Mouse (Mus musculus) forebrain, embryonic 12.5 days (tissue): ENCODE results near the gene Gtf2ird2. TPM values are rescaled to one million over a fixed set of nuclear protein-coding genes. Genes with fewer than 3 reads are reported as not detected.

Source experiments
- ATAC-seq: fragments of 200-750 bp; cut with Nextera tagmentation; 2 replicates; pipeline ENCODE4 v1.8.0; 2017; ENCODE audit warnings: moderate TSS enrichment; ENCODE audit not compliant: low FRiP score
- H3K27ac ChIP-seq: fragments of 300-500 bp; sonication (generic); 2 replicates; pipeline ENCODE4 v1.5.1; 2016; ENCODE audit warnings: mild to moderate bottlenecking
- H3K27me3 ChIP-seq: fragments of 300-500 bp; sonication (generic); 2 replicates; pipeline ENCODE4 v1.6.1; 2016; ENCODE audit warnings: mild to moderate bottlenecking
- H3K36me3 ChIP-seq: fragments of 300-500 bp; sonication (generic); replicated peaks from 2 replicates; pipeline ENCODE4 v1.6.1; 2016; ENCODE audit warnings: mild to moderate bottlenecking
- H3K4me1 ChIP-seq: fragments of 300-500 bp; sonication (generic); 2 replicates; pipeline ENCODE4 v1.6.1; 2016
- H3K4me2 ChIP-seq: fragments of 300-500 bp; sonication (generic); 2 replicates; pipeline ENCODE4 v1.6.1; 2016; ENCODE audit warnings: mild to moderate bottlenecking, moderate library complexity
- H3K4me3 ChIP-seq: fragments of 300-500 bp; sonication (generic); replicated peaks from 2 replicates; pipeline ENCODE4 v1.5.1; 2016; ENCODE audit warnings: mild to moderate bottlenecking
- H3K9ac ChIP-seq: fragments of 300-500 bp; sonication (generic); 2 replicates; pipeline ENCODE4 v1.6.1; 2016; ENCODE audit warnings: mild to moderate bottlenecking
- H3K9me3 ChIP-seq: fragments of 300-500 bp; sonication (generic); 2 replicates; pipeline ENCODE4 v1.6.1; 2016
- WGBS: fragments of 180-500 bp; shearing (Covaris S2); methylation state at CpG from one replicate; pipeline ENCODE4 v1.1.7; 2016; 5-methylcytosine and 5-hydroxymethylcytosine counted together
- polyA plus RNA-seq: library from polyadenylated mRNA; unstranded; fragments of >200 nt; fragmentation: Nextera tagmentation; extraction: Ambion mirVana; gene quantifications from 2 replicates; pipeline ENCODE4 v1.2.1, GENCODE M21; 2016

The Gtf2ird2 gene
- 11.6 and 12.4 TPM in 2 replicates for polyA plus RNA-seq

DNA sequence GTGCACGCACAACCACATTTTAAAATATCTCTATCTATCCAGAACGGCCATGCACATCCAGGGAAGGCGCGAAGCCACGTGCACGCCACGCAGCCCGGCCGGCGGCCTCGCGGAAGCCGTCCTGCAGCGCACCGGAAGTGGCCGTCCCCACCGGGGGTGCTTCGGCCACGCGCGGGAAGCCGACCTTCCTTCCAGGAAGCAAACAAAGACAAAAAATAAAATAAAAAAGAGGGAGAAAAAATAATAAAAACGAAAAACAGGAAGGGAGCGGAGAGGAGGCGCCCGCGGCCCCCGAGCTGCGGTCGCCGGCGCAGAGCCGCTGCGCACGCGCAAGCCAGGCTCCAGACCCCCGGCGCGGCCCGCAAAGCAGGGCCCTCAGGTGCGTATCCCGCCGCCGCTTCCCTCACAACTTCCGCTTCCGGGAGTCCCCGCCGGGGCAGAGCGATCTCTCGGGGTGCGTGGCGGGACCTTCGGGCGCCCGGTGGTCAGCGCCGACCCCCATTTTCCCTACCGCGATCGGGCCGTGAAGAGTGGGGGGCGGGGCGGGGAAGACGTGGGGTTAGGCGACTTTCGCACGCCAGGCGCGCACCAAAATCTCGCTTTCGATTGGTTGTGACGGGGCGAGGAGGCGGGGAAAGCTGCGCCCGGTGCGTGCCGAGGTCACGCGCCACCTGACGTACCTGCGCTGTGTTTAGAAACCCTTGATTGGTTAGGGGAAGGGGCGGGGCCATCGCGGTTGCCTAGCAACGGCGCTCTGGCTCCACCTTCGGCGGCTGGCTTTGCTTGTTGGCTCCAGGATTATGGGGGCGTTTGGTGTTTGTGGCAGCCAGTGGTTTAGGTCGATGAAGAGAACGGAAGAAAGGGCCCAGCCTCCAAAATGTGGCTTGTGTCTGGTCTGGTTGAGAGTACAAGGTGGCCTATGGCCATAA lies at the start of gene Gtf2ird2:
Gene Gtf2ird2, plus strand, starts transcription at position 140 of the 929 bp plus-strand sequence.
- Histone ChIP-seq H3K27me3 (no peaks in the 10 kb centered on the region), H3K4me2 (peak within 1 kb of the TSS; percentile 83), H3K4me1 (peaks cover 18% of the 10 kb centered on the region), H3K9me3 (no peaks in the 10 kb centered on the region), H3K4me3 (peak within 1 kb of the TSS; percentile 72), H3K27ac (peak within 1 kb of the TSS; percentile 95), H3K9ac (peak within 1 kb of the TSS; percentile 83), H3K36me3 (no peaks in the 10 kb centered on the region)
- WGBS = under 1% methylated on average over 88 of the region's 92 CpGs
- ATAC-seq = peak; percentile 95

DNA sequence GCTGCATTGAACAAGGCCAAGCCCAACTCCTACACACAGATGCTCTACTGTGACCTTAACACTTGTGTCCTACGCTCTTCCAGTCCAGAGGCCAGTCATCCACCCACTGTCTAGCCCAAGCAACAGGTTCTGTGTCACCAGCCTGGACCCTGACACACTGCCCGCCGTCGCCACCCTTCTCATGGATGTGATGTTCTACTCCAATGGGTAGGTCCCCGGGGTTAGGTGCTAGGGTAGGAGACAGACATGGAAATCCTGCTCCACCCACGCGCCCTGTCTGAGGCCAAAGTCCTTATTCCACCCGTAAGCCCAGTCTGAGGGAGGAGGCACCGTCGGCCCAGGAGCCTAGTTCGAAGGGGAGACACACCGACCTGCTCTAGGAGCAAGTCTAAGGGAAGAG lies 47.8 kb upstream of the Gtf2ird2 start:
- no peak overlapping the region for H3K4me3 ChIP-seq
- peaks cover 8% of the 10 kb centered on the region for H3K4me1 ChIP-seq
- no peak for ATAC-seq
- whole genome bisulfite sequencing = 96% methylated on average over 12 of the region's 12 CpGs
- H3K36me3 ChIP-seq = peaks cover 75% of the 10 kb centered on the region
- no peaks in the 10 kb centered on the region for H3K27me3 ChIP-seq
- H3K4me2 ChIP-seq = no peak overlapping the region
- H3K9me3 ChIP-seq = no peaks in the 10 kb centered on the region
- H3K9ac ChIP-seq = no peak overlapping the region
- no peak overlapping the region for H3K27ac ChIP-seq

DNA sequence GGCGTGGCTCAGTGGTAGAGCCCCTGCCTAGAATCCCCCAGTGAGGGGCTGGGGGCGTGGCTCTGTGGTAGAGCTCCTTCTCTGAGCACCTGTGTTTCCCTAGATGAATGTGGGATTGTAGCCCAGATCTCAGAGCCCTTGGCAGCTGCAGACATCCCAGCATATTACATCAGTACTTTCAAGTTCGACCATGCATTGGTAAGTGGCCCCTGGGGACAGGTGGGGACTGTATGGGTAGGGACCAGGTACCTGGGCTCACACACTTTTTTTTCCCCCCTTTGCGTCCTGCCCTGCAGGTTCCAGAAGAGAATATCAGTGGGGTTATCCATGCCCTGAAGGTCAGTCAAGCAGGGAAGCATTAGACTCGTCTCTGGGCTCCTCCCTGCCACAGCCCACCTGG lies 45.9 kb upstream of the Gtf2ird2 start:
- Histone ChIP-seq H3K9me3 (no peaks in the 10 kb centered on the region), H3K27me3 (no peaks in the 10 kb centered on the region), H3K4me1 (no peaks in the 10 kb centered on the region), H3K36me3 (peaks cover 81% of the 10 kb centered on the region), H3K9ac (no peak overlapping the region), H3K4me3 (no peak overlapping the region), H3K4me2 (no peak overlapping the region), H3K27ac (no peak overlapping the region)
- no peak for ATAC-seq
- WGBS = 84% methylated on average over 5 of the region's 5 CpGs

DNA sequence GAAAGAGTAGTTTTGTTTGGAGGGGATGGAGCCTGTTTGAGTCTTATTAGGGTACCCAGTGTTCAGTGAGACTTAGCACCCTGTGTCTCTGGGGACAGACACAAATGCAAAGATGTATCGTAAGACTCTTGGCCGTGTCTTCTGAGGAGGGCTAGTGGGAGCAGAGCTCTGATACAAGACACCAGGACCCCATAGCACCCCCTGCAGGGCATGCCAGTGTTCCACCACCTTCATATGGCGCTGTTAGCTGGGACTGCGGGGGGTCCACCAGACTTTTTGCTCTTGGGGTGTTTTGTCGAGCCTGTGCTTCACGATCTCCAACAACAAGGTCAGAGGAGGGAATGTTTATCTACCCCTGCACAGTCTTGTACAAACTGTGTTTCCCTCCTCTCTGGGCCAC lies 44.4 kb upstream of the Gtf2ird2 start:
- Histone ChIP-seq H3K27me3 (no peaks in the 10 kb centered on the region), H3K27ac (no peak overlapping the region), H3K9me3 (no peaks in the 10 kb centered on the region), H3K9ac (no peak overlapping the region), H3K4me3 (no peak overlapping the region), H3K4me2 (no peak overlapping the region), H3K36me3 (peaks cover 74% of the 10 kb centered on the region), H3K4me1 (no peaks in the 10 kb centered on the region)
- 90% methylated on average over 6 of the region's 6 CpGs for WGBS
- no peak for ATAC-seq

DNA sequence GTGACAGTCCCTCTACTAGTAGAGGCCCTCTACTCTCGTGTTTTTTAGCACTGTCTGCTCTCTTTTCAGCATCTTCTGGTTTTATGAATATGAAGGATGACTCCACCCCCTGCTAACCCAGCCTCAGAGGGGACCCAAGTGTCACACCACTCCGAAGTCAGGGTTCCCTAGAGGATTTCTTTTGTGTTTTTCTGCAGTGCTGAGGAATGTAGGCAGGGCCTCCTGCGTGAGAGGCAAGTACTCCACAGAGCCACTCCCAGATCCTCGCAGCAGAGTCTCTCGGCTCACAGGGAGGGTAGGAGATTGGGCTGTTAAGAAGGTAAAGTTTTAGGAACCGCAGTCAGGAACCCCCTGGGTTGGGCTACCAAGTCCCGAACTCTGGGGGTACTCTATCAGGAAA lies 42.6 kb upstream of the Gtf2ird2 start:
- H3K4me3 ChIP-seq = no peak overlapping the region
- H3K27ac ChIP-seq = no peak overlapping the region
- WGBS = 79% methylated on average over 7 of the region's 7 CpGs
- no peaks in the 10 kb centered on the region for H3K4me1 ChIP-seq
- H3K9me3 ChIP-seq = no peaks in the 10 kb centered on the region
- H3K9ac ChIP-seq = no peak overlapping the region
- ATAC-seq = no peak
- H3K27me3 ChIP-seq = no peaks in the 10 kb centered on the region
- H3K4me2 ChIP-seq = no peak overlapping the region
- peaks cover 63% of the 10 kb centered on the region for H3K36me3 ChIP-seq

DNA sequence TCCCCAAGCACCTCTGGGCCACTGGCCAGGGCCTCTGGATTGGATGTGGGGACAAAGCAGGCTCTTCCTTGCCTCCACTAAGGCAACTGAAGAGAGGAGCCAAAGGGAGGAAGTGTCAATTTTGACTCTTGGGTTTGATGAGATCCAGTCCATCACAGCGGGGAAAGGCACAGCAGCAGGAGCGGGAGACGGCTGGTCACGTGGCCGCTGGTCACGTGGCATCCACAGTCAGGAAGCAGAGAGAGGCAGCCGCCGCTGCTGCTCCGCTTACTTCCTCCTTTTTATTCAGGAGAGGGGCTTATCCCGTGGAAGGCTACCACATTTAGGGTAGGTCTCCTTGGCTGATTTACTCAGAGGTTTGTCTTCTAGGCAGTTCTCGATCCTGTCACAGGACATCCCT lies 41.4 kb upstream of the Gtf2ird2 start:
- H3K9me3 ChIP-seq = no peaks in the 10 kb centered on the region
- H3K4me3 ChIP-seq = no peak overlapping the region
- no peaks in the 10 kb centered on the region for H3K4me1 ChIP-seq
- no peak overlapping the region for H3K4me2 ChIP-seq
- no peak for ATAC-seq
- WGBS = 85% methylated on average over 11 of the region's 11 CpGs
- no peak overlapping the region for H3K9ac ChIP-seq
- H3K36me3 ChIP-seq = peaks cover 52% of the 10 kb centered on the region
- H3K27me3 ChIP-seq = no peaks in the 10 kb centered on the region
- no peak overlapping the region for H3K27ac ChIP-seq

DNA sequence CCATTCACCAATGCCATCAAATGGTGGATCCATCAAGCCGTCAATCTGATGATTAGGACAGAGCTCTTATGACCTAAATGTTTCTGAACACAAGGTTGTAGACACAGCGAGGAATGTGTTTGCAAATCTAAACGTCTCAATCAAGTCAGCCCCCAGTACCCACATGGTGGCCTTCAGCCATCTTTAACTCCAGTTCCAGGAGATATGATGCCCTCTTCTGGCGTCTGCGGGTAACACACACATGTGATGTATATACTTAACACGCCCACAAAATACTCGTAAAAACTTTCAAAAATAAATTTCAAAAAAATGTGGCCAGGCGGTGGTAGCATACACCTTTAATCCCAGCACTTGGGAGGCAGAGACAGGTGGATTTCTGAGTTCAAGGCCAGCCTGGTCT lies 38.8 kb upstream of the Gtf2ird2 start:
- Histone ChIP-seq H3K4me2 (no peak overlapping the region), H3K27me3 (no peaks in the 10 kb centered on the region), H3K4me3 (no peak overlapping the region), H3K4me1 (no peaks in the 10 kb centered on the region), H3K36me3 (peaks cover 57% of the 10 kb centered on the region), H3K27ac (no peak overlapping the region), H3K9ac (no peak overlapping the region), H3K9me3 (no peaks in the 10 kb centered on the region)
- WGBS = 95% methylated on average over 8 of the region's 8 CpGs
- no peak for ATAC-seq

DNA sequence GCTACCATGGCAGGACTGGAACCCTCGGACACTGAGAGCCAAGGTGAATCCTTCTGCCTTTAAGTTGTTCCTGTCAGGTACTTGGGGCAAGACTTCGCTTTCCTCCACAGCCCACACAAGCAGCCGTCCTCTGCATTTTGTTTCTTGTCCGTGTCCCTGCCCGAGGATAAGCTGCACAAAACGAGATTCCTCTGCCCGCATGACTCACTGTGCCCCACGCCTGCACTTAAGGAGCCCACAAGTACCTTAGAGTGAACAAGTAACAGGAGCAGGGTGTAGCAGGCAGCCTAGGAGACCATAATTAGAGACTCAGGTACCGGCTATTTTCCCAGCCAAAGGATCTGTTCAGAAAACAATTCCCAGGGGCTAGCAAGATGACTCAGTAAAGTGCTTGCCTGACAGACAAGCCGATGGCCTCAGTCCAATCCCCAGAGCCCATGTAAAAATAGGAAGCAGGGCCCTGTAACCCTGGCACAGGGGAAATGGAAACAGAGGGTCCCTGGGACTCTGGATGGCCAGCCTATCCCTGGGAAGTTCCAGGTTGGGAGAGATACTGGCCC lies 36.5 kb upstream of the Gtf2ird2 start:
- H3K27me3 ChIP-seq = no peaks in the 10 kb centered on the region
- 93% methylated on average over 10 of the region's 10 CpGs for WGBS
- H3K4me3 ChIP-seq = no peak overlapping the region
- no peaks in the 10 kb centered on the region for H3K9me3 ChIP-seq
- H3K36me3 ChIP-seq = peaks cover 61% of the 10 kb centered on the region
- H3K4me1 ChIP-seq = no peaks in the 10 kb centered on the region
- no peak overlapping the region for H3K27ac ChIP-seq
- H3K4me2 ChIP-seq = no peak overlapping the region
- no peak overlapping the region for H3K9ac ChIP-seq
- ATAC-seq = no peak

DNA sequence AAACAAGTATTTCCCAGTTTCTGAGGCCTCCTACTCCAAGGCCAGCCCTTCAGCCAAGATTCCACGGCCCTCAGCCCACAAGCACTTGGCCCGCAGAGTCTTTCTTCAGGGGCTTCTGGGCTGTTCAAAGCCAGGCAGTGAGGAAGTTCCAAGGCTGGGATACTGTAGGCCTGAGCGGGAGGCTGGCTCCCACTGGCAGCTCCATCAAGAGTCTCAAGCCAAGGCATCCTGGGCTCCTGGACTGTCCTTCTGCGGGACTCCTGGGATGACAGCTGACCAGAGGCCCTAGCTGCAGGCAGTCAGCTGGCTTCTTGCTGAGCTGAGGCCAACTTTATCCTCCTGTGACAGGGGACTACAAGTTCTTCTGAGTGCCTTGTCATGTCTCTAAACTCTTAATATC lies 35.7 kb upstream of the Gtf2ird2 start:
- Histone ChIP-seq H3K4me2 (no peak overlapping the region), H3K9me3 (no peaks in the 10 kb centered on the region), H3K36me3 (peaks cover 64% of the 10 kb centered on the region)

DNA sequence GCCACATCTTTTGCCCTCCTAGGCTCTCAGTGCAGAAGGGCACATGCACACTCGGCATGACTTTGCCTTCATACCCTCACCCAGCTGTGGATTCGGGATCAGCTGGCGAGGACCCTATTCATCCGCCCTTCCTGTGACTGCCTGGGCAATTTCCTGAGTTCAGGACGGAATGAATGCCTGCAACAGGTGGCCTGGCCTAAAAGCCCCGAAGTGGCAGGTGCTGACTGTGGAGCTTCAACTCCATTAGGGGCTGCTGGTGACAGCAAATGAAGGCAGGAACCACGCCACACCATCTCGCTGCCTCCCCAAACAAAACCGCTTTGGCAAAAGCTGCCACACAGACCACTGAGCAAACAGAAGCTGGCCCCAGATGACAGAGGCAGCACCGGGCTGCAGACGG lies 31.9 kb upstream of the Gtf2ird2 start:
- Histone ChIP-seq H3K9ac (no peak overlapping the region), H3K9me3 (no peaks in the 10 kb centered on the region), H3K4me3 (no peak overlapping the region), H3K4me1 (no peaks in the 10 kb centered on the region), H3K36me3 (peaks cover 86% of the 10 kb centered on the region), H3K27ac (no peak overlapping the region), H3K27me3 (no peaks in the 10 kb centered on the region), H3K4me2 (no peak overlapping the region)
- no peak for ATAC-seq
- 90% methylated on average over 11 of the region's 11 CpGs for WGBS

More for the DNA sequence above, 35.7 kb upstream of the Gtf2ird2 start:
- Histone ChIP-seq H3K27me3 (no peaks in the 10 kb centered on the region), H3K4me1 (no peaks in the 10 kb centered on the region), H3K4me3 (no peak overlapping the region), H3K9ac (no peak overlapping the region), H3K27ac (no peak overlapping the region)
- WGBS = 90% methylated on average over 4 of the region's 4 CpGs
- ATAC-seq = no peak

DNA sequence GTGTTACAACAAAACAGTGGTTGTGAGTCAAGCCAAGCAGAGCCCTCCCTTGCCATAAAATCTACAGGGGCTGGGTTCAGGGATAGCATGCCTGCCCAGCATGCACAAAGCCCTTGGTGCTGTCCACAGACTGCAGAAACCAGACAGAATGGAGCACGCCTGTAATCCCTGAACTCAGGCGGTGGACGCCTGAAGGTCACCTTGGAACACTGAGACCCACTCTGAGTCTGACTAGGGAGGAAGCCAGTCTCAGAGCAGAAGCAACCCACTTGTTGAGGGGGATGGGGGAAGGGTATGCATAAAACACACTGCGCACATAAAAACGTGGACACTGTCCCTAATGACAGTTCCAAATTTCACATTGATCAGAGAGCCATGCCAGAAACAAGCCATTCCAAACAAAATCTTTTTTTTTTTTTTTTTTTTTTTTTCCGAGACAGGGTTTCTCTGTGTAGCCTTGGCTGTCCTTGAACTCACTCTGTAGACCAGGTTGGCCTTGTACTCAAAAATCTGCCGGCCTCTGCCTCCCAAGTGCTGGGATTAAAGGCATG lies 27.8 kb upstream of the Gtf2ird2 start:
- peaks cover 82% of the 10 kb centered on the region for H3K36me3 ChIP-seq
- H3K9me3 ChIP-seq = no peaks in the 10 kb centered on the region

DNA sequence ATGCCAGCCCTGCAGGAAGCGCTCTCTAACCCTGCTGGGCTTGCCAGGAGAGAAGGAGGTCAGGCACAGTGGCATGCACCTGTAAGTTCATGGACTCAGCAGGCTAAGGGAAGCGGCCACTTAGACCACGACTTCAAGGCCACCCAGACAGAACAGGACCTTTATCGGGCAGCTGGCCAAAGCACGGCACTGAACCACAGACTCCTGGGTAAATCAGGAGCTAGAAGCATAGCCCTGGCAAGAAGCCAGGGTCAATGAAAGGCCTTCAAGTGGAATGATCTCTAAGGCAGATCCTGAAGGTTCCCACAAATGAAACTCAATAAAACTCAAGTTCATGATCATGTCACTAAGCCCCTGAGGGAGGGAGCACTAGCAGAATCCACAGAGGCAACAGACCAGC lies 19.1 kb upstream of the Gtf2ird2 start:
- Histone ChIP-seq H3K27ac (peak overlapping the region; percentile 38; the same call in 1 of the 2 replicates), H3K36me3 (peaks cover 50% of the 10 kb centered on the region), H3K9me3 (no peaks in the 10 kb centered on the region), H3K9ac (no peak overlapping the region), H3K4me1 (peaks cover 10% of the 10 kb centered on the region), H3K4me3 (no peak overlapping the region), H3K4me2 (no peak overlapping the region), H3K27me3 (no peaks in the 10 kb centered on the region)
- no peak for ATAC-seq
- WGBS = 74% methylated on average over 5 of the region's 5 CpGs

More for the DNA sequence above, 27.8 kb upstream of the Gtf2ird2 start:
- no peaks in the 10 kb centered on the region for H3K27me3 ChIP-seq
- no peak overlapping the region for H3K4me2 ChIP-seq
- no peak for ATAC-seq
- H3K9ac ChIP-seq = no peak overlapping the region
- WGBS = 92% methylated on average over 7 of the region's 7 CpGs
- no peak overlapping the region for H3K4me3 ChIP-seq
- H3K4me1 ChIP-seq = no peaks in the 10 kb centered on the region
- H3K27ac ChIP-seq = no peak overlapping the region
